Mouse (Mus musculus): ENCODE results near the gene Gm12695. TPM values are rescaled to one million over a fixed set of nuclear protein-coding genes. Genes with fewer than 3 reads are reported as not detected.
A peak's percentile ranks its signal among the peaks of the same experiment; 100 is the strongest.

Gm12695 gene
- polyA plus RNA-seq, 1 experiment from 2014 or later = 0.17 TPM

DNA sequence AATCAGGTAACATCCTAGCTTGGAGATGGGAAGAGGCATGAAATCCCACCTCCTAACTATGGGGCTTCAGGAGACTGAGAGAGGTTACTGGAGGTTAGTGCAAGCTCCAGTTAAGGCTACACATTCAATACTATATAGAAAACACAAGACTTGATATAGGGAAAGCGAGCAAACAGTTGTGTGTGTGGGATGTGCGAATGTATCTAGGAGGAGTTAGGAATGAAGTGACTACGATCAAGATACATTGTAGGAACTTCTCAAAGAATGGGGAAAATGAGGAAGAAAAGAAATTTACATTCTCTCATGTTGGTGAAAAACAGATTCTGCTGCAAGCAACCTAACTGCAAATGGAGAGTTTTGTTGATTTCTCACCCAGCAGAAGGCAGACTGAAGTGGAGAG, 44.5 kb downstream of the Gm12695 start:
- H3K27ac ChIP-seq = no peak overlapping the region
- no peak for ATAC-seq (ENCODE audit: borderline replicate concordance, extremely low read depth, low FRiP score, low TSS enrichment)
- H3K4me1 ChIP-seq = no peaks in the 10 kb centered on the region
- H3K4me2 ChIP-seq = no peak overlapping the region
- H3K36me3 ChIP-seq = no peaks in the 10 kb centered on the region
- no peaks in the 10 kb centered on the region for H3K27me3 ChIP-seq
- no peak overlapping the region for H3K9ac ChIP-seq
- no peak overlapping the region for H3K4me3 ChIP-seq
- WGBS = 85% methylated on average over 3 of the region's 3 CpGs
- no peaks in the 10 kb centered on the region for H3K9me3 ChIP-seq

GRCm38 (mm10) chr4:96729256-96729655, 55.7 kb downstream of the Gm12695 start:
- no peaks in the 10 kb centered on the region for H3K36me3 ChIP-seq

DNA sequence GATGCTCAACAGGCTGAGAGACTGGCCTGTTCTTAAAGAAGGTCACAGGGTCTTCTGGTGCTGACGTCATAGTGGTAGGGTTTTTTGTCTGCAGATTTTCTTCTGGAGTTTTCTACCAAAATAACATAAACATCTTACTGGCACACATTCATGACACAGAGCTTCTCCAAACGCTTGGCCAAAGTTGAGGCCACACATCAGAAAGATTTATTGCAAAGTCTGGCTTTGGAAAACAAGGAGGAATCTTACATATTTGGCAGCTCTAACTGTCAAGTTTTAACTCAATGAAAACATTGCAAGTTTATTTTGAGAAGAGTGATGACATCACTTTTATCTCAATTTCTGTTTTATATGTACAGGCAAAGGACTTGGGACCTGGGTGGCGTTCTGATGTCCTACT, 56.8 kb downstream of the Gm12695 start:
- ATAC-seq (ENCODE audit: borderline replicate concordance, extremely low read depth, low FRiP score, low TSS enrichment) = peak; percentile 42; the same call in 1 of the 2 replicates
- H3K9me3 ChIP-seq = no peaks in the 10 kb centered on the region

More at GRCm38 (mm10) chr4:96729256-96729655, 55.7 kb downstream of the Gm12695 start:
- Histone ChIP-seq H3K27ac (no peak overlapping the region), H3K27me3 (no peaks in the 10 kb centered on the region), H3K9ac (no peak overlapping the region), H3K9me3 (no peaks in the 10 kb centered on the region), H3K4me2 (no peak overlapping the region), H3K4me3 (no peak overlapping the region), H3K4me1 (no peaks in the 10 kb centered on the region)
- WGBS = 65% methylated on average over 4 of the region's 4 CpGs
- no peak for ATAC-seq (ENCODE audit: borderline replicate concordance, extremely low read depth, low FRiP score, low TSS enrichment)

DNA sequence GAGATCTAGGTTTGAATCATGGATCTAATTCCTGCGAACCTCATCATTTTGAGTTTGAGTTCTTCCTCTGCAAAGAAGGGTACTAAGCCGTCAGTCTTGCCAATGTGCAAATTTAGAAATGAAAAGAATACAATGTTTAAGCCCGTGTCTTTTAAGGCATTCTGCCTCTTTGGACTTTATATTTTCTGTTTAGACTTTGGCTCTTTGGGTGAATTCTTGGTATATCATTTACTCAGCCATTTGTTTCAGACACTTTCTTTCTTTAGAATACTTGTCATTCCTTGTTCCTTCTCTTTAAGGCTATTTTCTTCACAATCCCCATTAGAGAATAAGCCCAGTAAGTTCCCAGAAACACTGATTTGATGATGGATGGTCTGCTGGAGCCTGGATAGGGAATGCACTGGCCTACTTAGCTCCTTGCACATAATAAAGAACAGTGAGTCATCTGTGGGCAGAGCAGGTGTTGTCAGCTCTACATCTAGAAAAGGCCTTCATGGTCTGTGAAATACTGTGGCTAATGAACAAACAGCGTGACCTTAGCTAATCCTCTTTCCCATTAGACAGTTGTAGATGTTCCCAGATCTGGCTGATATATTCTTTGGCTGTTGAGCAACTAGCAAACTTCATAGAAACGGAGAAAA, 59.5 kb downstream of the Gm12695 start:
- no peak for ATAC-seq (ENCODE audit: borderline replicate concordance, extremely low read depth, low FRiP score, low TSS enrichment)
- no peaks in the 10 kb centered on the region for H3K4me1 ChIP-seq
- H3K27ac ChIP-seq = no peak overlapping the region
- H3K36me3 ChIP-seq = no peaks in the 10 kb centered on the region
- no peak overlapping the region for H3K4me3 ChIP-seq
- no peaks in the 10 kb centered on the region for H3K9me3 ChIP-seq
- H3K27me3 ChIP-seq = no peaks in the 10 kb centered on the region
- H3K9ac ChIP-seq = no peak overlapping the region
- WGBS = 52% methylated on average over 5 of the region's 5 CpGs
- no peak overlapping the region for H3K4me2 ChIP-seq

More for the DNA sequence above, 56.8 kb downstream of the Gm12695 start:
- no peak overlapping the region for H3K9ac ChIP-seq
- WGBS = 41% methylated on average over 3 of the region's 3 CpGs
- no peaks in the 10 kb centered on the region for H3K4me1 ChIP-seq
- no peak overlapping the region for H3K27ac ChIP-seq
- H3K27me3 ChIP-seq = no peaks in the 10 kb centered on the region
- no peak overlapping the region for H3K4me3 ChIP-seq
- H3K4me2 ChIP-seq = no peak overlapping the region
- H3K36me3 ChIP-seq = no peaks in the 10 kb centered on the region

GRCm38 (mm10) chr4:96722301-96722700, 62.7 kb downstream of the Gm12695 start:
- no peaks in the 10 kb centered on the region for H3K4me1 ChIP-seq
- 82% methylated on average over 2 of the region's 2 CpGs for WGBS
- no peak overlapping the region for H3K4me2 ChIP-seq
- H3K27me3 ChIP-seq = no peaks in the 10 kb centered on the region
- H3K4me3 ChIP-seq = no peak overlapping the region
- no peak overlapping the region for H3K9ac ChIP-seq
- H3K27ac ChIP-seq = no peak overlapping the region
- no peaks in the 10 kb centered on the region for H3K9me3 ChIP-seq
- ATAC-seq (ENCODE audit: borderline replicate concordance, extremely low read depth, low FRiP score, low TSS enrichment) = no peak
- no peaks in the 10 kb centered on the region for H3K36me3 ChIP-seq

DNA sequence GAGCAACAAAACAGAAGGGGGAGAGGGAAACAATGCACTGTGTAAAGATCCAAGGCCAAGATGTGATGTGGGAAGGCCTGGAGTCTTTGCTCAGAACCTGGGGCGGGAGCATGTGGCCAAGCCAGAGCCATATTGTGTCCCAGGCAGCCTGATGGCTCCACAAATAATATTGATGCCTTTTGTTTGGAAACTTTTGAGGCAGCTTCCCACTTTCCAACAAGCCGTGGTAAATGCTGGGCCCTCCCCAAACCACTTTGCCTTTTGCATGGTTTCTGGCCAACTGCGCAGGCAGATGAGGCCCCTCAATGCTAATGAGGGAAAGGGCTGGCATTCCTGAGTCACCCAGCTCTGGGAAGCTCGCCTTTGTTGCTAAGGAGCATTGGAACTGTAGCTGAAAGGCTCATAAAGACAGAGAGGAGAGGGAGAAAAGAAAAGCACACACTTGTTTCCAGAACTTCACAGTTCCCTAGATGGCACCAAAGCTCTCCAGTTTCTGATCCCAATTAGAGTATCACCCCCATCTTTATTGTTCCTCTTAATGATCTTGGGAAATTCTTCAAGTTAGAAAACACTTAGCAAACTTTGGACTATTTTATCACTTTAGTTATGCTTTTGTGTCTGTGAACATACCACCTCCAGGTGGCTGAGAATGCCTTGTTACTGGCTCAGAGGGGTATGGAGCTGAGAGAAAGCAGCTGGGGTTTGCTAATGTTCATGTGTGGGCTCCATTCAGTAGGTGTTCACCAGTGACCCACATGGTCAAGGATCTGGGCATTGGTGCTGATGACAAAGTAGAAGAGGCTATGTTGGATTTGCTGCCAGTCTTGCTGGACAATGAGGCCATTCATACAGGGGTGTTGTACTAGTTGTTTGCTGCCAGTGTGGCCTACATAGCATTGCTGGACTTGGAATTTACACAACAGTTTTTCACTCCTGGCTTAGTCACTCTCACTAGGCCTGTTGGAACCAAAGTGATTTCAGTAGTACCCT, 65.7 kb downstream of the Gm12695 start:
- no peaks in the 10 kb centered on the region for H3K9me3 ChIP-seq
- 56% methylated on average over 4 of the region's 4 CpGs for WGBS
- H3K27ac ChIP-seq = no peak overlapping the region
- H3K36me3 ChIP-seq = no peaks in the 10 kb centered on the region
- no peaks in the 10 kb centered on the region for H3K4me1 ChIP-seq
- no peaks in the 10 kb centered on the region for H3K27me3 ChIP-seq
- no peak overlapping the region for H3K9ac ChIP-seq
- no peak overlapping the region for H3K4me3 ChIP-seq
- no peak for ATAC-seq (ENCODE audit: borderline replicate concordance, extremely low read depth, low FRiP score, low TSS enrichment)
- no peak overlapping the region for H3K4me2 ChIP-seq

DNA sequence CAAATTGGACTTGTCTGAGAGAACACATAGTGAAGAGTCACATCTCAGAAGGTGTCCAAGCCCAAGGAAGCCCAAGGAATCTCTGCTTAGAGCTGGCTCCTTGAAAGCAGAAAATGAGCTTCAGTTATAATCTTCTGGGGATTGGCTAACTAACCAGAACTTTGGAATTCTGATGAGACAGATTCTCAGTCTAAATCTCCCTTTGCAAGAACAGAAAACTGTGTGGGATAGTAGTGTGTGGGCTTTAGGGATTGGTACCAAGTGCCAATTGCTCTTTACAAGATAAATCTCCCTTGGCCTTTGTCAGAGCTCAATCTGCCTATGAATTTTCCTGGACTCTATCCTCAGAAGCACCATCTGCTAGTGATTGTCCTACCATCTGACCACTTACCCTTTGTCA, 66.5 kb downstream of the Gm12695 start:
- Histone ChIP-seq H3K36me3 (no peaks in the 10 kb centered on the region), H3K9me3 (no peaks in the 10 kb centered on the region), H3K9ac (no peak overlapping the region), H3K27ac (no peak overlapping the region), H3K4me2 (no peak overlapping the region), H3K4me1 (no peaks in the 10 kb centered on the region), H3K27me3 (no peaks in the 10 kb centered on the region), H3K4me3 (no peak overlapping the region)
- no peak for ATAC-seq (ENCODE audit: borderline replicate concordance, extremely low read depth, low FRiP score, low TSS enrichment)

- no peak overlapping the region for H3K4me3 ChIP-seq
- no peak overlapping the region for H3K27ac ChIP-seq
- no peaks in the 10 kb centered on the region for H3K27me3 ChIP-seq
- no peaks in the 10 kb centered on the region for H3K4me1 ChIP-seq
- no peak overlapping the region for H3K9ac ChIP-seq
- H3K9me3 ChIP-seq = no peaks in the 10 kb centered on the region
- H3K4me2 ChIP-seq = no peak overlapping the region
- H3K36me3 ChIP-seq = no peaks in the 10 kb centered on the region
- no peak for ATAC-seq (ENCODE audit: borderline replicate concordance, extremely low read depth, low FRiP score, low TSS enrichment)
- whole genome bisulfite sequencing = 58% methylated on average over 2 of the region's 2 CpGs
Measured at GRCm38 (mm10) chr4:96705281-96705951, 79.6 kb downstream of the Gm12695 start.

GRCm38 (mm10) chr4:96698218-96698561, 86.8 kb downstream of the Gm12695 start:
- Histone ChIP-seq H3K9me3 (no peaks in the 10 kb centered on the region), H3K9ac (no peak overlapping the region), H3K4me3 (no peak overlapping the region), H3K27me3 (no peaks in the 10 kb centered on the region), H3K27ac (no peak overlapping the region), H3K4me1 (no peaks in the 10 kb centered on the region), H3K4me2 (no peak overlapping the region), H3K36me3 (no peaks in the 10 kb centered on the region)
- 58% methylated on average over 5 of the region's 5 CpGs for WGBS
- no peak for ATAC-seq (ENCODE audit: borderline replicate concordance, extremely low read depth, low FRiP score, low TSS enrichment)

- Histone ChIP-seq H3K9ac (no peak overlapping the region), H3K27ac (no peak overlapping the region), H3K27me3 (no peaks in the 10 kb centered on the region), H3K36me3 (no peaks in the 10 kb centered on the region), H3K4me2 (no peak overlapping the region), H3K4me1 (no peaks in the 10 kb centered on the region), H3K9me3 (no peaks in the 10 kb centered on the region), H3K4me3 (no peak overlapping the region)
- ATAC-seq (ENCODE audit: borderline replicate concordance, extremely low read depth, low FRiP score, low TSS enrichment) = 0 out of 2 replicates have a peak, but pooled peaks have one; percentile 14
- 63% methylated on average over 15 of the region's 15 CpGs for WGBS
Measured at GRCm38 (mm10) chr4:96697511-96698217, 87.3 kb downstream of the Gm12695 start.

GRCm38 (mm10) chr4:96696614-96697360, 88.2 kb downstream of the Gm12695 start:
- Histone ChIP-seq H3K4me3 (no peak overlapping the region), H3K36me3 (no peaks in the 10 kb centered on the region), H3K9me3 (no peaks in the 10 kb centered on the region), H3K4me1 (no peaks in the 10 kb centered on the region), H3K9ac (no peak overlapping the region), H3K27me3 (no peaks in the 10 kb centered on the region), H3K4me2 (0 out of 2 replicates have a peak overlapping the region, but pooled peaks have one; percentile 4), H3K27ac (no peak overlapping the region)
- ATAC-seq (ENCODE audit: borderline replicate concordance, extremely low read depth, low FRiP score, low TSS enrichment) = peak; percentile 59; the same call in 1 of the 2 replicates
- WGBS = 33% methylated on average over 13 of the region's 13 CpGs
